Mouse (Mus musculus) c-Kit-positive CD71-negative TER-119-negative erythroid progenitor cells, embryonic 14.5 days (primary cell): ENCODE measurements around the gene Ccl26.
"Not testable (repeated sequence)": the region's sequence is repeated elsewhere in the genome, so short reads cannot be mapped to it uniquely, and the experiment has no call there.

Source experiments
- DNase-seq: peaks from one replicate; pipeline ENCODE4 v3.0.0-alpha.2; 2013; ENCODE audit warnings: low read depth

Ccl26 gene

GRCm38 (mm10) chr5:135563469-135563868, at the start of gene Ccl26:
Gene Ccl26 (minus strand): TSS chr5:135563569.
- no peak for DNase-seq

GRCm38 (mm10) chr5:135609794-135610193, 46.4 kb upstream of the Ccl26 start:
- no peak for DNase-seq

- no peak for DNase-seq
Observed at GRCm38 (mm10) chr5:135607581-135607980, 44.2 kb upstream of the Ccl26 start.

- not testable (repeated sequence) for DNase-seq
Observed at GRCm38 (mm10) chr5:135606717-135607116, 43.3 kb upstream of the Ccl26 start.

GRCm38 (mm10) chr5:135604643-135605042, 41.3 kb upstream of the Ccl26 start:
- not testable (repeated sequence) for DNase-seq

GRCm38 (mm10) chr5:135589996-135590784, 26.8 kb upstream of the Ccl26 start:
- DNase-seq, result no peak

- DNase-seq, result no peak
Observed at GRCm38 (mm10) chr5:135587764-135588163, 24.4 kb upstream of the Ccl26 start.

- no peak for DNase-seq
Observed at GRCm38 (mm10) chr5:135585691-135586090, 22.3 kb upstream of the Ccl26 start.

GRCm38 (mm10) chr5:135582330-135582729, 19.0 kb upstream of the Ccl26 start:
- no peak for DNase-seq

GRCm38 (mm10) chr5:135579331-135579751, 16.0 kb upstream of the Ccl26 start:
- DNase-seq, result no peak

- DNase-seq, result no peak
Observed at GRCm38 (mm10) chr5:135576055-135576454, 12.7 kb upstream of the Ccl26 start.

GRCm38 (mm10) chr5:135573006-135573405, 9.6 kb upstream of the Ccl26 start, which contains the start of gene Ccl24:
Gene Ccl24 (minus strand): TSS chr5:135573049.
- DNase-seq, result no peak

- DNase-seq, result no peak
Observed at GRCm38 (mm10) chr5:135568698-135569097, 5.3 kb upstream of the Ccl26 start.

- no peak for DNase-seq
Observed at GRCm38 (mm10) chr5:135567556-135568265, 4.3 kb upstream of the Ccl26 start.

- no peak for DNase-seq
Observed at GRCm38 (mm10) chr5:135557671-135558070, 5.7 kb downstream of the Ccl26 start.

GRCm38 (mm10) chr5:135557051-135557450, 6.3 kb downstream of the Ccl26 start:
- DNase-seq, result no peak

GRCm38 (mm10) chr5:135556259-135556658, 7.1 kb downstream of the Ccl26 start:
- DNase-seq, result no peak

- no peak for DNase-seq
Observed at GRCm38 (mm10) chr5:135551591-135551990, 11.8 kb downstream of the Ccl26 start.

- DNase-seq, result no peak
Observed at GRCm38 (mm10) chr5:135550910-135551309, 12.5 kb downstream of the Ccl26 start.

GRCm38 (mm10) chr5:135547990-135548389, 15.4 kb downstream of the Ccl26 start:
- no peak for DNase-seq

GRCm38 (mm10) chr5:135544865-135545797, 18.2 kb downstream of the Ccl26 start, which contains the start of gene Hip1:
Gene Hip1 (minus strand): TSS chr5:135545120.
- DNase-seq, result peak; percentile 95

- no peak for DNase-seq
Observed at GRCm38 (mm10) chr5:135544032-135544558, 19.3 kb downstream of the Ccl26 start.
